Mouse (Mus musculus): ENCODE measurements around the gene Apol9b. TPM values are rescaled to one million over a fixed set of nuclear protein-coding genes. Genes with fewer than 3 reads are reported as not detected.

Apol9b gene
- polyA plus RNA-seq, 1 experiment from 2014 or later = 0.20 TPM

DNA sequence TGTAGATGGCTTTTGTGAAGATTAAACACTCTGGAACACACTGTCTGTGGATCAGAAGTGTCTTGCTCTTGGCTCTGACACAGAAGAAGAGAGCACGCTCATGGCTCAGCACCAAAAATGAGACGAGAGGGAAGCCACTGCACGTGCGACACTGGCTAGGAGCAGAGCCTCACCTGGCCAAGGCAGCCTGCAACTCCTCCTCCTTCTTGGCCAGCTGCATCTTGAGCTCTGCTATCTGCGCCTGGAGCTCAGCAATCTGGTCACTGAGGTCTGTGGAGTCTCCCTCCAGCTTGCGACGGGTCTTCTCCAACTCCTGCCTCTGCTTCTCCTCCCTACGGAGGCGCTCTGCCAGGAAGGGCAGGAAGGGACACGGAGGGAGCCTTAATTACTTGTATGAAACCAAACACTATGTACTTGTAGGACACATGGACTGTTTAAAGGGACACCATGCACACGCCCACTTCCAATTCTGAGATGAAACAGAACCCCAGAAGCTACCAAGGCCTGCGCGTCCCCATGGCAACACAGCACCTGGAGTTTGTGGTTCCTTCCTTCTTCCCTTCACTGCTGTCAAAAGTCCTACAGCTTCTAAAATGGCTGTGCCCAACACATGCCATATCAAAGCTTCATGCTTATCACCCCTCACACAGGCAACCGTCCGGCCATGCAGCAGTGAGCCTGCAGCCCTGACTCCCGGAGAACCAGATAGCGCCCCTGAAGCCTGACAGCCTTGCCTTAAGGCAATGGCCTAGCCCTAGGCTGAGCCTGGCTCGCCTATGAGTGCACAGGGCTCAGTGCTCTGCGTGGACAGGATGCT lies 44.5 kb downstream of the Apol9b start:
- Histone ChIP-seq H3K4me1 (ENCODE audit: insufficient read depth, low read length) (no peaks in the 10 kb centered on the region), H3K4me2 (replicated peaks; ENCODE audit: low read depth, low read length) (no peak overlapping the region), H3K36me3 (ENCODE audit: insufficient read depth, low read length) (peaks cover 97% of the 10 kb centered on the region), H3K9me3 (ENCODE audit: low read length) (no peaks in the 10 kb centered on the region), H3K27me3 (ENCODE audit: insufficient read depth, low read length) (no peaks in the 10 kb centered on the region), H3K27ac (ENCODE audit: low read length) (no peak overlapping the region), H3K4me3 (ENCODE audit: low read length) (no peak overlapping the region), H3K9ac (replicated peaks; ENCODE audit: low read length) (no peak overlapping the region)
- 89% methylated on average over 19 of the region's 19 CpGs for WGBS
- ATAC-seq (ENCODE audit: low FRiP score, low TSS enrichment) = no peak

DNA sequence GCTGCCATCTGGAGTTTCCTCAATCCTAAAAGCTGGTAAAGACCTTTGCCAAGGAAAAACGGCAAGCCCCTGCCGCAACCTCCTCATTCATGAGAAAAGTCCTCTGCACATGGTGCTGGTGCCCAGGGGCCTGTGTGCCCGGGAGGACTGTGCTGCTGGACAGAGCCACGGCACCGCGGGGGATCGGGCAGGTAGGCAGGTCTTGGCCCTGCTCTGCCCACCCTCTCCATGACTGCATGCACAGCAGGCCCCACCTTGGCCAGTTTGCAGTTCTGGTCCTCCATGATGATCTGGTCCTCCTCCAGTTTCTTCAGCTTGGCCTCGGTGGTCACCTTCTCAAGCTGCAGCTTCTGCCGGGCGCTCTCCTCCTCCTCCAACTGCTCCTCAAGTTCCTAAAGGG lies 45.5 kb downstream of the Apol9b start:
- no peaks in the 10 kb centered on the region for H3K9me3 ChIP-seq (ENCODE audit: low read length)
- no peak for ATAC-seq (ENCODE audit: low FRiP score, low TSS enrichment)
- WGBS = 97% methylated on average over 10 of the region's 10 CpGs
- no peak overlapping the region for H3K4me2 ChIP-seq (replicated peaks; ENCODE audit: low read depth, low read length)
- H3K9ac ChIP-seq (replicated peaks; ENCODE audit: low read length) = no peak overlapping the region
- no peak overlapping the region for H3K27ac ChIP-seq (ENCODE audit: low read length)
- peaks cover 96% of the 10 kb centered on the region for H3K36me3 ChIP-seq (ENCODE audit: insufficient read depth, low read length)
- H3K4me1 ChIP-seq (ENCODE audit: insufficient read depth, low read length) = no peaks in the 10 kb centered on the region
- H3K4me3 ChIP-seq (ENCODE audit: low read length) = no peak overlapping the region
- no peaks in the 10 kb centered on the region for H3K27me3 ChIP-seq (ENCODE audit: insufficient read depth, low read length)

DNA sequence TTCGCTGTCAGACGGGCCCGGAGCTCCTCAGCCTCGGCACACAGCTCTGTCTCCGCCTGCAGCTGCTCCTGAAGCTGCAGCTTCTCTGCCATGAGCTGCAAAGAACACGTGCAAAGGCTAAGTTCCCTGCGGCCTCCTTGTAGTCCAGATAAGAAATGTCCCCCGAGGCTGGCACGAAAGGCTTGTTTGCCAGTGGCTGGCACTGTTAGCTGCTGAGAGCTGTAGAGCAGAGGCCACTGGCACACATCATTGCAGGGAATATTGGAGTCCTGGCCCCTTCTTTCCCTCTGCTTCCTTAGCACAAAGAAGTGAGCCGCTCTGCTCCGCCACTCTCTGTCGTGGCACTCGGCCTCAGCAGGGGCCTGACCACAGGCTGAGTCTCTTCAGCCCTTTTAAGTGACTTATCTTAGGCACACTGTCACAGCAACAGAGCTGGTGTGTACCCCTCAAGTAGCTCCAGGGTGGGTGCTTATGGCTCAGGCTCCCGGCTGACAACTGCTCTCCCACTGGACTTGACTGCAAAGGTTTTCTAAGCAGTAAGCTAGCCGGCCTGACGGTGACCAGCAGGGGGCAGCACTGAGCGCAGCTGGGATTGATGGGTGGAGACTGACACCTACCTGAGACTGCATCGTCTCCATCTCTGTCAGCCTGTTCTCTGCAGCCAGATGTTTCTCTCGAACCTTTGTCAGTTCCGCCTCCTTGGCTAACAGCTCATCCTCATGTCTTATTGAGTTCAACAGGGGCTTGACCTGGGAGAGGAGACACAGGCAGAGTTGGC lies 46.5 kb downstream of the Apol9b start:
- H3K4me1 ChIP-seq (ENCODE audit: insufficient read depth, low read length) = no peaks in the 10 kb centered on the region
- H3K9ac ChIP-seq (replicated peaks; ENCODE audit: low read length) = no peak overlapping the region
- H3K4me3 ChIP-seq (ENCODE audit: low read length) = no peak overlapping the region
- H3K36me3 ChIP-seq (ENCODE audit: insufficient read depth, low read length) = peaks cover 96% of the 10 kb centered on the region
- H3K27me3 ChIP-seq (ENCODE audit: insufficient read depth, low read length) = no peaks in the 10 kb centered on the region
- no peaks in the 10 kb centered on the region for H3K9me3 ChIP-seq (ENCODE audit: low read length)
- no peak for ATAC-seq (ENCODE audit: low FRiP score, low TSS enrichment)
- WGBS = 70% methylated on average over 20 of the region's 20 CpGs
- H3K4me2 ChIP-seq (replicated peaks; ENCODE audit: low read depth, low read length) = no peak overlapping the region
- no peak overlapping the region for H3K27ac ChIP-seq (ENCODE audit: low read length)

DNA sequence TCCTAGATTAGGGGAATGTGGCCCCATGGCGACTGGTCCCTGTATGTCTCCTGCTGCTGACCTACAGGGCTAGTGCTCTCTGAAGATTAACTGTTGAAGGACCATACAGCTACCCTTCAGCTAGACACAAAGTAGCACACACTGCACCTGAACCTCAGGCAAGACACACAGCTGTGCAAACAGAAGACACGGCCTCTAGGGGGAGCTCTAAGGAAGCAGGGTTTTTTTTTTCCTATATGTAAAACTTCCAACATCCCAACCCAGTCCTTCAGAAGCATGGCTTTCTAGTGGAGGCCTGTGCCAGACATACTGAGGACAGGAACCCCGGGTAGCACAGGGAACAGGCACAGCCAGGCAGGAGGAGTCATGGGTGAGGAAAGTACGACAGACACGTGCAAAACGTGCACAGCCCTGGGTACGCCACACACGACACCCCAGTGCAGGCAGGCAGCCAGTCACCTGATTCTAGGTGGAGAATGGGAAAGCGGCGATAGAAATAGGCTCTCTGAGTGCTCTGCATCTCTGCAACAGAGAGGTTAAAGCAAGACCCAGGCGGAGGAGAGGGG lies 53.7 kb downstream of the Apol9b start:
- Histone ChIP-seq H3K4me1 (ENCODE audit: insufficient read depth, low read length) (no peaks in the 10 kb centered on the region), H3K36me3 (ENCODE audit: insufficient read depth, low read length) (peaks cover 98% of the 10 kb centered on the region), H3K4me3 (ENCODE audit: low read length) (no peak overlapping the region), H3K4me2 (replicated peaks; ENCODE audit: low read depth, low read length) (no peak overlapping the region), H3K9me3 (ENCODE audit: low read length) (no peaks in the 10 kb centered on the region), H3K27me3 (ENCODE audit: insufficient read depth, low read length) (no peaks in the 10 kb centered on the region), H3K9ac (replicated peaks; ENCODE audit: low read length) (no peak overlapping the region), H3K27ac (ENCODE audit: low read length) (no peak overlapping the region)
- no peak for ATAC-seq (ENCODE audit: low FRiP score, low TSS enrichment)
- 83% methylated on average over 11 of the region's 11 CpGs for WGBS

DNA sequence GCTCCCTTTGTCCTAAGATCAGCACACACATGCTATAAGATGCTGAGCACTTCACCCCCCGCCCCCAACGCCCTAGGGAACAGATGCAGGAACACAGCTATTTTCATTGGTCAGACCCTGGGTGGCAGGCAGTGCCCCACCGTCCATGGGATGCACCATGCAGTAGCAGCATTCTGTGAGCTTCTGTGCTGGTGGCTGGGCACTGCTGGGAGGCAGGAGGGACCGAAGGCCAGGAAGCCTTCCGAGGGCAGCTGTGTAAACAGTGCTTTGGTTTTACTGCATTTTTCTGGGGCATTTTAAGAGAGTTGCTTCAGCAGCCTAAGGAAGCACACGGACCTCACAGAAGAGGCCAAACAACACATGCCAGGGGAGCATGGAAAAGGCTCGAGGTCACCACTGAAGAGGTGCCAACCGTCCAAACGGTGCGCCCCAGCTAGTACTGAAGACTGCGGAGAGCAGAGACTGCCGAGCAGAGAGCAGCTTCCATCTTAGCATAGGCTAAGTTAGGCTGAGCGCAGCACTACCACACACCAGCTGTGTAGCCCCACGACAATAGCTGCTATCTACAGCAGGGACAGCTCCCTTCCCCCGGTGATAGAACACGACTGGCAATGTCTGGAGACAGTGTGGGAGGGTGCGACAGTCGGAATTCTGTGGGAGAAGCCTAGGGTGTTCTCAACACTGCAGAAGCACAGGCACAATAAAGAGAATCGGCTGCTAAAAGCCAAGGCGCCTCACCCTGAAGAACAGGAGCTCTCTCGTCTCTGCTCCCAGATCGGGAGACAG lies 55.4 kb downstream of the Apol9b start:
- H3K9me3 ChIP-seq (ENCODE audit: low read length) = no peaks in the 10 kb centered on the region
- no peaks in the 10 kb centered on the region for H3K27me3 ChIP-seq (ENCODE audit: insufficient read depth, low read length)
- no peak overlapping the region for H3K4me3 ChIP-seq (ENCODE audit: low read length)
- 48% methylated on average over 22 of the region's 22 CpGs for WGBS
- H3K27ac ChIP-seq (ENCODE audit: low read length) = peak overlapping the region; percentile 36
- H3K9ac ChIP-seq (replicated peaks; ENCODE audit: low read length) = 0 out of 2 replicates have a peak overlapping the region, but pooled peaks have one; percentile 5
- H3K4me2 ChIP-seq (replicated peaks; ENCODE audit: low read depth, low read length) = no peak overlapping the region
- peaks cover 98% of the 10 kb centered on the region for H3K36me3 ChIP-seq (ENCODE audit: insufficient read depth, low read length)
- ATAC-seq (ENCODE audit: low FRiP score, low TSS enrichment) = peak; percentile 46; the same call in 1 of the 2 replicates
- H3K4me1 ChIP-seq (ENCODE audit: insufficient read depth, low read length) = no peaks in the 10 kb centered on the region

DNA sequence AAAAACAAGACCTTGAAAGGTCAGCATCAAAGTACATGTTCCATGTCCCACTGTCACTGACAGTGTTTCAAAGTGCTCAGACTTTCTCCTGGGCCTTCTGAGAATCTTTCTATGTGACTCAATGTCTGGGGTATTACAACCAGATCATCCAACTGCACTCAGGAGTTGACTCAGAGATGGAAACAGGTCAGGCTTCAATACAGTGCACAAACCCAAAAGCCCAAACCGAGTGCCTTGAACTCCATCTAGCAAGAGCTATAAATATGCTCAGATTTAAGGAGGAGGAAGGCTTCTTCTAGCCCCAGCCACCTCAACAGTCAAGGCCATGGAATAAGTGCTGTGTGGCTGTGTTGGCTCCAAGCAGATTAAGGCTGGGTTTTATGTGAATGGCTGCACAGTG lies 57.0 kb downstream of the Apol9b start:
- Histone ChIP-seq H3K9ac (replicated peaks; ENCODE audit: low read length) (no peak overlapping the region), H3K27ac (ENCODE audit: low read length) (no peak overlapping the region), H3K36me3 (ENCODE audit: insufficient read depth, low read length) (peaks cover 98% of the 10 kb centered on the region), H3K27me3 (ENCODE audit: insufficient read depth, low read length) (no peaks in the 10 kb centered on the region), H3K4me2 (replicated peaks; ENCODE audit: low read depth, low read length) (no peak overlapping the region), H3K4me1 (ENCODE audit: insufficient read depth, low read length) (no peaks in the 10 kb centered on the region), H3K4me3 (ENCODE audit: low read length) (no peak overlapping the region), H3K9me3 (ENCODE audit: low read length) (no peaks in the 10 kb centered on the region)
- no peak for ATAC-seq (ENCODE audit: low FRiP score, low TSS enrichment)
- WGBS = 45% methylated on average over 1 of the region's 1 CpGs

Other genes starting within 250 kb of the Apol9b start
- gene Apol11a, start 220.8 kb upstream of the Apol9b start, polyA plus RNA-seq (2015; fragmentation: Nextera tagmentation; extraction: Ambion mirVana) = not detected in 2 replicates
- gene Apol7c, start 195.7 kb upstream of the Apol9b start, polyA plus RNA-seq (2015; fragmentation: Nextera tagmentation; extraction: Ambion mirVana) = not detected in 2 replicates
- not detected in 2 replicates for gene 1700025B11Rik, start 167.1 kb upstream of the Apol9b start, polyA plus RNA-seq (2015; fragmentation: Nextera tagmentation; extraction: Ambion mirVana)
- gene Apol10b, start 132.9 kb upstream of the Apol9b start, polyA plus RNA-seq (2015; fragmentation: Nextera tagmentation; extraction: Ambion mirVana) = 0.19 and 0.22 TPM in 2 replicates
- not detected in 2 replicates for gene Gm36245, start 129.8 kb upstream of the Apol9b start, polyA plus RNA-seq (2015; fragmentation: Nextera tagmentation; extraction: Ambion mirVana)
- gene Apol11b, start 85.8 kb upstream of the Apol9b start, polyA plus RNA-seq (2015; fragmentation: Nextera tagmentation; extraction: Ambion mirVana) = 0.07 TPM in 1 of 2 replicates, not detected in the other
- not detected in 2 replicates for gene Apol7e, start 30.2 kb upstream of the Apol9b start, polyA plus RNA-seq (2015; fragmentation: Nextera tagmentation; extraction: Ambion mirVana)
- 0.19 and 0.21 TPM in 2 replicates for gene Apol8, start 28.0 kb downstream of the Apol9b start, polyA plus RNA-seq (2015; fragmentation: Nextera tagmentation; extraction: Ambion mirVana)
- gene Myh9, start 113.1 kb downstream of the Apol9b start, polyA plus RNA-seq (2015; fragmentation: Nextera tagmentation; extraction: Ambion mirVana) = 55.4 and 64.5 TPM in 2 replicates
- gene Txn2, start 200.0 kb downstream of the Apol9b start, polyA plus RNA-seq (2015; fragmentation: Nextera tagmentation; extraction: Ambion mirVana) = 275 and 307 TPM in 2 replicates
- 4.9 and 5.2 TPM in 2 replicates for gene Foxred2, start 227.7 kb downstream of the Apol9b start, polyA plus RNA-seq (2015; fragmentation: Nextera tagmentation; extraction: Ambion mirVana)
- gene Eif3d, start 241.8 kb downstream of the Apol9b start, polyA plus RNA-seq (2015; fragmentation: Nextera tagmentation; extraction: Ambion mirVana) = 212 and 222 TPM in 2 replicates